Mouse (Mus musculus): Measurements from ENCODE around the gene Ubxn2a. TPM values are rescaled to one million over a fixed set of nuclear protein-coding genes. Genes with fewer than 3 reads are reported as not detected.
A peak's percentile ranks its signal among the peaks of the same experiment; 100 is the strongest.
"Not testable (repeated sequence)": the region's sequence is repeated elsewhere in the genome, so short reads cannot be mapped to it uniquely, and the experiment has no call there.

The Ubxn2a gene
- total RNA-seq (2021) = 10 to 100 TPM; 66.1 to 71.8 TPM

DNA sequence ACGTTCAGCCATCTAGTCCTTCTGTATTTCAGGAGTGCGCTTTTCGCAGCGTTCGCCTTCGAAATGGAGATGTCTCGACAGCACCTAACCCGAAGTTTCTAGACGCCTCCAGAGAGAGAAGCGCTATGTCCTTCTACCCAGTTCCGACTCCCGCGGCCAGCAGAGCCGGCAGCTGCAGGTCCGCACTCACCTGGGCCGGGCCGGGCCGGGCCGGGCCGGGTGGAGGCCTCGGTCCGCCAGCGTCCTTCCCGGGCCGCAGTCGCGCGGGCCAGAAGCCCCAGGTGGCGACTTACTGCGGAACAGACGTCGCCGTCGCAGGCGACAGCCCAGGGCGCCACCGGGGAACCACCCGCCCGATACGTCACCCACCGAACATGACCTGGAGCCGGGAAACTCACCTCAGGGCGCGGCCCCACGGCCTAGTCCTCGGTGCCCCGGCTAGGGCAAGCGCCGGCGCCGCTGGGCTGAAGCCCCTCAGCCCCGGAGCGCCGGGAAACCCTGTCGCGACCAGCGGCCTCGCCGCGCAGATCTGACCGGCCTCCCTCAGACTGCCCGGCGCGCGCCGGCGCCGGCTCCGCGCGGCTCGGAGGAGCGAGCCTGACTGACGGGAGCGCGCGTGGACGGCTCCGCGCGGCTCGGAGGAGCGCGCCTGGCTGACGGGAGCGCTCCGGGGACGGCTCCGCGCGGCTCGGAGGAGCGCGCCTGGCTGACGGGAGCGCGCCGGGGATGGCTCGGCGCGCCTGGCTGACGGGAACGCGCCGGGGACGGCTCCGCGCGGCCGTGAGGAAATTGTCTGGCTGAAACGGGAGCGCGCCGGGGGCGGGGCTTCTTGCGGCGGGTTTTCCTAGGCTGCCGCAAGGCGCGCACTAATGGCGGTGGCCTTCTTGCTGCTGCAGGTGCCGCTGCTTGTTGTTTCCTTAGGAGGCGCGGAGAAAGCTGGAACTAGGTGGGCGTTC lies at the start of gene Ubxn2a:
TSS of gene Ubxn2a (minus strand) at position 755 of the 956 bp plus-strand sequence.
- DNase-seq (ENCODE audit: low spot score) = peak; percentile 87
- intact Hi-C loops (cut with DNase I) = no loop called here

DNA sequence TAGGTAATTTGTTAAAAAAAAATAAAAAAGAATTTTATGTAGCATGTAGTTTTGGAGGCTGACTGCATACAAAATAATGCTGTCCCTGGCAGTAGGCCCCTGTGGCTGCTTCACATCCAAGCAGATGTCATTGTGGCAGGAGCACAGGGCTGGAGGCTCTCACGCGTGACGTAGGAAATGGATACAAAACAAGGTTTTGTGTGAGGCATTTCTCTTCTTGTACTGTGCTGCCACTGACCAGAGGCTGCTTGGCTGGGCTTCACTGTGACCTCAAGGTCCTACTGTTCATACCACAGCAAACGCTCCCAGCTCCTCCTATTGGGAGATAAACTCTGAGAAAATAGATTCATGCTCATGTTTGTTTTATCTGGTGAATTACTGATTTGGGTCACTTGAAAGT lies 45.7 kb upstream of the Ubxn2a start:
- intact Hi-C loops (cut with DNase I) = no loop called here
- no peak for DNase-seq (ENCODE audit: low spot score)

DNA sequence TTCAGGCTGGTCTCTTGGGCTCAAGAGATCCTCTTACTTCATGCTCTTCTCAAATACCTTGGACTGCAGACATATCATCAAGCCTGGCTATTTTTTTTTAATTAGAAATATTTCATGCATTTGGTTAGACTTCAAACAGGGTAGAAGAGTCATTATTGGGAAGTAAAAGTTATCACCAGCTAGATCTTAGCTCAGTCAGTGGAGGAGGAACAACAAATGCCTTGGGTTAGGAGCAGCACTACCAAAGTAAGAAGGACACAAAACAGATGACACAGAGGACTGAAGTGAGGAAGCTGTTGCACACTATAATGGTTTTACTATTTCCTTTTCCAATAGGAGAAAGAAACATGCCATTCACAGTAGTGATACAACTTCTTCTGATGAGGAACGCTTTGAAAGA lies 44.8 kb upstream of the Ubxn2a start:
- intact Hi-C loops (cut with DNase I) = no loop called here
- no peak for DNase-seq (ENCODE audit: low spot score)

DNA sequence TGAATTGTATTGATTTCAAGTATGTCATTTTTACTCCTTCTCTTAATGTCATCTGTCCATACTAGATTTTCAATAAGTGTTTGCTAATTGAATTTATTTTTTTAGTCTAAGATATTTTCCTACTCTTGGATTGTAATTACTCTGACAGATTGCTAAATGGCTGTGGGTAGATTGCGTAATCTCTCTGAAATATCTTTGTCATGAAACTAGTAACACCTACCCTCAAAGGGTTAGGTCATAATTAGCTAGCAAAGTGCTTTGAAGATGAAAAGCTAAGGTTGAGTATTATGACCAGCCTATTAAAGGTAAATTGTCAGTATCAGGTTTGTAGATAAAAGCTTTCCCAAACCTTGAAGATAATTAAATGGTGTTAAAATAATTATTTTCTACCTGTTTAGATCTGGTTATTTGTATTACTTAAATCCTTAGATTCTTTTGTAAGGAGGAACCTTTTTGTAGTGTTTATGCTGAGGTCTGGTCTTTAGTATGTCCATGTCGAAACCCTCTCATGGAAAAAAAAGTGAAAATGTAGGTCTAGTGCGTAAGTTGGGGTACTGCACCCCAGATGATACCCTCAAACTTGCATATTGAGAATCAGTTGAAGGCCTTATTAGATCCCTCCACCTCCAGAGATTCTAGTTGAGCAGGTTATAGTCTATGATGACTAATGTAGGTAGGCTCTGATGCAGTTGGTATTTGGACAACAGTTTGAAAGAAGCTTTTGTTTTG lies 23.5 kb upstream of the Ubxn2a start:
- intact Hi-C loops (cut with DNase I) = no loop called here
- DNase-seq (ENCODE audit: low spot score) = no peak

DNA sequence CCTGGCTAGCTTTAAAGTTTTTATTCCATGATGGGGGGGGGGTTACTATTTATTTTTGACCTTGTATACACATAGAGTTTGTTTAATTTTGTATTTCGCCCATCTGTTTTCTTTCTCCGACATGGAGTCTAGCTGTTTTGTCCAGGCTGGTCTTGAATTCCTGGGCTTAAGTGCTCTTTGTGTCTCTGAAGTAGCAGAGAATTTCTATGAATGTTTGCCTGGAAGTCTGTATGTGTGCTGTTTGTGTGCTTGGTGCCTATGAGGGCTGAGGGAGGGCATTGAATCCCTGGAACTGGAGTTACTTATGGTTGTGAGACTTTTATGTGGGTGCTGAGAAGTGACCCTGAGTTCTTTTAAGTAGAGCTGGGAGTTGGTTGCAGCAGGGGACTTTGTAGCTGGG lies 20.7 kb upstream of the Ubxn2a start:
- intact Hi-C loops (cut with DNase I) = no loop called here
- DNase-seq (ENCODE audit: low spot score) = no peak

DNA sequence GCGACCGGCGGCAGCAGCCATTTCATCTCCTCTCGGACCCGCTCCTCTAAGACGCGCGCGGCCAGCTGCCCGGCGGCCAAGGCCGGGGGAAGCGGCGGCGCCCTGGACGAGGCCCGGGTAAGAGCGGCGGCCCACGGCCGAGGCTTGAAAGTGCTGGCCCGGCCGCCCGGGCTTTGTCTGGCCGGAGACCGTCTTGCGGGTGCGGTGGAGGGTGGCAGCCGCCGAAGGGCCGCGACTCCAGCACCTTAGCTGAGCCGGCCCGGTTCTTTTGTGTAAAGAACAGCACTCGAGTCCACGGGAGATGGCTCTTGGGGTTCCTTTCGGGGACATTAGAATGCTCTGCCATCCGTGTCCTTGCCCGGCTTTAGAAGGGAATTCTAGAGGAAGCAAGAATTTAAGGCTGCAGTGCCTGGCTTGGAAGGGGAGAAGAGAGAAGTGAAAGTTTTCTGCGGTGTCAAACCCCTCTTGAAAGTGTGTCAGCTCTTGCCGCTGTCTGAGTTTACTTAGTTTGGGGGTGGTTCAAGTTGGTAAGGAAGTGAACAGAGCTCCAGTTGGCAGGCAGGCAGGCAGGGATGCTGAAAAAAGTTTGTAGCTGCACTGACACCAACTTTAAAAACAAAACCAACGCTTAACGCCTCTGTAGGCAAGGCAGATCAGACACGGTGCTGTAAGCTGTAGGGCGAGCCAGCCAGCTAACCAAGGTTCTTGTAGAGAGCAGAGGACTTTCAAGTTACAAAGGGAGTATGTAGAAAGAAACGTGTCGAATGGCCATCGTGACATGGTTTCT lies 10.5 kb upstream of the Ubxn2a start:
- intact Hi-C loops (cut with DNase I) = loop anchor here (5.0 to 10.0 kb wide), 7 partner anchors 41 to 1611 kb away; partner anchors contain the start of genes Fam228b, Fkbp1b, Gm3625 and Itsn2
- DNase-seq (ENCODE audit: low spot score) = peak; percentile 29

DNA sequence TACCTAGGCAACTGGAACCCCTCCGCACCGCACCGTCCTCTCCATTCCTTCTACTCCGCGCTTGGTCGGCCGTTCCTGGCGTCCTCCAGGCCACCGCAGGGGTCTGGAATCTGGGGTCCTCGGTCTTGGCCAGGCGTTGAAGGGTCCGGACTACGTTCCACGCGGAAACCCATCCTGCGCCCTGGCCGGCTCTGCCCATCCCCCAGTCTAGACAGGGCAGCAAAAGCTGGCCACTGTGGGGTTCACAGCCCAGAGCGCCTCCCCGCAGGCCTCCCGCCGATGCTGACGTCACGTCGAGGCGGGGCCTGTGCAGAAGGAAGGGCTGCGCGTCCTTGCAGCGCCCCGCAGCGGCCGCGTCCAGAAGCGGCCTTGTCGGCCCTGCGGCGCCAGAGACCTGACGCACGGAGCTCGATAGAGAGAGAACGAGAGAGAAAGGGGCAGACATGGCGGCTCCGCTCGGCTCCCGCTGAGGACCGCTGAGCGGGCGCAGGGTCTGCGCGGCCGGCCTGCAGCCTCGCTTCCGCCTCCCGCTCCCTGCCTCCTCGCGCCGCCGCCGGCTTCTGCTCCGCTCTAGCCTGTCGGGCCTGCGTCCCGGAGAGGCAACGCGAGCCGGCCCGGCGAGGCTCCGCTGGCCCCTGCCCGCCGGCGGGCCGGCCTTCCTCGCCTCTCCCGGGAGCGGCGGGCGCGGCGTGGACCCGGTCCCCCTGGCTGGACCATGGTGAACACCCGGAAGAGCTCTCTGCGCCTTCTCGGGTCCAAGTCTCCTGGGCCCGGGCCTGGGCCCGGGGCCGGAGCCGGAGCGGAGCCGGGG lies 9.7 kb upstream of the Ubxn2a start, which contains the start of gene Atad2b:
TSS of gene Atad2b (plus strand) at position 360 of the 811 bp plus-strand sequence.
- intact Hi-C loops (cut with DNase I) = loop anchor here (5.0 to 10.0 kb wide), 7 partner anchors 40 to 1610 kb away; partner anchors contain the start of genes Fam228b, Fkbp1b, Gm3625 and Itsn2
- DNase-seq (ENCODE audit: low spot score) = peak; percentile 96

DNA sequence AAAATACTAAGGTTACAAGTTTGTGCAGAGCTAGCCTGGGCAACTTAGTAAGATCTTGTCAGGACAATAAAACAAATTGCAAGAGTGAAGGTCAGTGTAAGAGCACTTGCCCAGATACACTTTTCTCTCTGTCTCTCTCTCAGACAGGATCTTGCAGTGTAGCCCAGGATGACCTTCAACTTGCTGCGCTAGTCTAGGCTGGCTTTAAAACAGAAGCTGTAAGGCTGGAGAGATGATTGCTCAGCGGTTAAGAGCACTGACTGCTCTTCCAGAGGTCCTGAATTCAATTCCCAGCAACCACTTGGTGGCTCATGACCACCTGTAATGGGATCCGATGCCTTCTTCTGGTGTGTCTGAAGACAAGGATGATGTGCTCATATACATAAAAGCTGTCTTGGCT lies 7.4 kb upstream of the Ubxn2a start:
- intact Hi-C loops (cut with DNase I) = loop anchor here (5.0 to 10.0 kb wide), 7 partner anchors 38 to 1608 kb away; partner anchors contain the start of genes Fam228b, Fkbp1b, Gm3625 and Itsn2

DNA sequence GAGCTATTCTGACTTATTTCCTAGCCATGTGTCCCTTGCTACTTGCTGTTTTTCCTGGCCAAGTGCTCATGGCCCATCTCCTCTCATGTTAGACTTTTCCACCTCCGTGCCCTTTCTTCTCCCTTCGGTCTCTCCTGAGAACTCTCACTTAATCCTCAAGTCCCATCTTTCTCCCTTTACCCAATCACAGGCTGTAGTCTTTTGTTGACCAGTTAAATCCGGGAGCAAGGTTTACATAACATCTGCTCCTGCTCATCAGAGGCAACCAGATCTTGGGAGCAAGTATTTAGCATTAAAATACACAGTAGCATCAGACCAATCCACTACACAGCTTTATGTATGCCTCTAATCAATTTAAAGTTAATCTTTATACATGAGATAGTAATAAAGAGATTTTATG lies 6.9 kb upstream of the Ubxn2a start:
- DNase-seq (ENCODE audit: low spot score) = no peak
- intact Hi-C loops (cut with DNase I) = loop anchor here (10.0 kb wide), 1 partner anchor 320 kb away; the partner anchor contains the start of genes Gm3625 and Itsn2

More for the DNA sequence above, 7.4 kb upstream of the Ubxn2a start:
- no peak for DNase-seq (ENCODE audit: low spot score)

DNA sequence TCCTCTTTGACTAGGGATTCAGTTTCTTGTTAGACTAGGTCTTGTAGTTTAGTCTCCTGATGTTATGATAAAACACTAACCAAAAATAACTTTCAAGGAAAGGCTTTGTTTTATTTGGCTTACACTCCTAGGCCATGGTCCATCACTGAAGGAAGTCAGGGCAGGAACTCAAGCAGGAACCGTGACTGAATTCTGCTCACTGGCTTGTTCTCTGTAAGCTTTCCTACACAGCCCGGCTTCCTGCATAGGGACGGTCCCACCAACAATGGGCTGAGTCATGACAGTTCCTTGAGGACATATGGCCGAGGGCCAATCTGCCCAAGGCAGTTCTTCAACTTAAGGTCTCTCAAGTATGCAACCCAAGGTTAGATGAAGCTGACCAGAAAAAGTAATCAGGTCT lies 4.2 kb upstream of the Ubxn2a start:
- intact Hi-C loops (cut with DNase I) = loop anchor here (10.0 kb wide), 1 partner anchor 317 kb away; the partner anchor contains the start of genes Gm3625 and Itsn2
- peak; percentile 34 for DNase-seq (ENCODE audit: low spot score)

DNA sequence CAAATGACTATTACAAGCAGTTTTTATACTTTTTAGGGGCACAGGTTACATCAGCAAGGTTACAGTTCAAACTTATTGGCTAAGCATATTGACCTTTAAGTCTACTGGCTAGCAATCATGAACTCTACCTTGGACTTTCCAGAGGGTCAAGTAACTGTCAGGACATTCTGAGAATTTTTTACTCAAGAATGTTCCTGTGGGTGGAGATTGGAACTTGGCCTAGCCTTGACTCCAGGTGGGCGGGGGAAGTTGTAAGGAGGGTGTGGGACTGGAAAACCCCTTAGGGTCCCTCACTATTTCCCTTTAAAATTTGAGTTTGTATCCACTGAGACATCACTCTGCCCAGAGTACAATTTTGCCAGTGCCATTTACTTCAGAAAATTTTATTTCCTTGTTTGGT lies 3.0 kb upstream of the Ubxn2a start:
- intact Hi-C loops (cut with DNase I) = loop anchor here (10.0 kb wide), 1 partner anchor 316 kb away; the partner anchor contains the start of genes Gm3625 and Itsn2

DNA sequence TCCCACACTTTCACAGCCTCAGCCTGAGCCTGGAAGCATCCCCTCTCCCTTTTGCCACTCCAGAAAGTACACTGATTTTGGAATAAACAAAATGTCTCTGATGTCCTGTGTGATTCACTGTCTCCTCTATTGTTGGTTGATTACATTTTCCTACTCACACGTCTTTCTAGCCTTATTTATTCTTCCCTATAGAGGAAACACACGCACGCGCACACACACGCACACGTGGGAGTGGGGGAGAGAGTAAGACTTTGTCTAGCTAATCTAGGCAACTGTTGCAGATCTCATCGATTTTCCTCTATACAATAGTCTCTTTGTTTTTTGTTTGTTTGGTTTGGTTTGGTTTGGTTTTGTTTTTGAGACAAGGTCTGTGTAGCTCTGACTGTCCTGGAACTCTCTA lies 886 bp upstream of the Ubxn2a start:
- DNase-seq (ENCODE audit: low spot score) = no peak
- intact Hi-C loops (cut with DNase I) = no loop called here

More for the DNA sequence above, 3.0 kb upstream of the Ubxn2a start:
- DNase-seq (ENCODE audit: low spot score) = not testable (repeated sequence)

DNA sequence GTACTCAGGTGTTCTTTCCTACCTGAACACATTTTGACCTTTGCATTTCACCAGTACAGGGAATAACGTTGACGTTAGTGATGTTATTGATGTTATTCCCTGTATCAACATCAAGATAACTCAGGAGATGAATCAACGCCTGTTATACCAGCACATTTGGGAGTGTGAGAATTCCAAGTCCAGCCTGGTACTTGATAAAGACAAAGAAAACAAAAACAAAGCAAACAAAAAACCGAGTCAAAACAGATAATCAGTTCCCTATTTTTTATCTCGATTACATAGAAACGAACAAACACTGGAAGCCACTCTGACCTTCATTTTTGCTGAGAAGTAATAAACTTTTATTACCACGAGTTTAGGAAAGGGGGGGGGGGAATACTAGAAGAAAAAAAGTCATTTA lies 1.0 kb downstream of the Ubxn2a start:
- DNase-seq (ENCODE audit: low spot score) = no peak
- intact Hi-C loops (cut with DNase I) = no loop called here

DNA sequence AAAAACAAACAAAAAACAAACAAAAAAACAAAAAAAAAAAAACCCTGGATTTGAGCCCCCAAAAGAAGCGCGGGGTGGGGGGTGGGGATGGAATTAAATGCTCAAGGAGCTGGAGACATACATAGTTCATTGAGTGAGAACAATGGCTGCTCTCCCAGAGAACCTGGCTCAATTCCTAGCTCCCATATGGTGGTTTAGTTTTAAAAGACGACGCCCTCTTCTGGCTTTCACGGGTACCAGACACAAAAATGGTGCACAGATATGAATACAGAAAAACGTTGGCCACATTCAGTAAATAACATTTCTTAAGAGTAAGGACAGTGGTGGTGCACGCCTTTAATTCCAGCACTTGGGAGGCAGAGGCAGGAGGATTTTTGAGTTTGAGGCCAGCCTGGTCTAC lies 1.6 kb downstream of the Ubxn2a start:
- intact Hi-C loops (cut with DNase I) = no loop called here
- DNase-seq (ENCODE audit: low spot score) = no peak

DNA sequence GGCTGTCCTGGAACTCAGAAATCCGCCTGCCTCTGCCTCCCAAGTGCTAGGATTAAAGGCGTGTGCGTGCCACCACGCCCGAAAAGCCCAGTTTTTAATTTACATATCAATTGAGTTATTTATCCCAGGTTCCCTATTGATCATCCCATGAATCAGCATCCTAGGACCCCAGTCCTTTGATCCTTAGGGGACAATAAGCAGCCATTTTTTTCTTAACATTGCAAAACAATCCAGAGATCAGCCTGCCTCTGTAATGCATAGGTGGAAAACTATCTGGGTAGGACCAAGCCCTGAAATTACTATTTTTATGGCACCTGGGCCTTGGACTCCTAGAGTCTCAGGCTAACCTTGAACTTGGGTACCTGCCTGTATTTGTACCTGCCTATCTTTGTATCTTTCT lies 9.5 kb downstream of the Ubxn2a start:
- no peak for DNase-seq (ENCODE audit: low spot score)
- intact Hi-C loops (cut with DNase I) = no loop called here

DNA sequence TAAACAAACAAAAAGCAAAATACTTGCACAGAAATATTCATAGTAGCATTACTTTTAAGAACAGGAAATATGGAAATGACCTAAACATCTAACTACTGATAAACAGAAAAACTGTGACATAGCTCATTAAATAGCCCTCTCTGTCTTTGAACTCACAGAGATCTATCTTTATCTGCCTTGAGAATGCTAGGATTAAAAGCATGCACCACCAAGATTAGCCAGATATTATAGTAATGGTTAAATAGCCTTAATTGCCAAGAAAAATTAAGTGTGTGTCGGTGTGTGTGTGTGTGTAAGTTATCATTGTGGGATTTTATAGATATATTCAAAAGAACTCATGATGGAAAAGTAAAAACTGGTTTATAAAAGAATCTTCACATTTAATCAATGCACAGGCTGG lies 17.6 kb downstream of the Ubxn2a start:
- DNase-seq (ENCODE audit: low spot score) = no peak
- intact Hi-C loops (cut with DNase I) = no loop called here

DNA sequence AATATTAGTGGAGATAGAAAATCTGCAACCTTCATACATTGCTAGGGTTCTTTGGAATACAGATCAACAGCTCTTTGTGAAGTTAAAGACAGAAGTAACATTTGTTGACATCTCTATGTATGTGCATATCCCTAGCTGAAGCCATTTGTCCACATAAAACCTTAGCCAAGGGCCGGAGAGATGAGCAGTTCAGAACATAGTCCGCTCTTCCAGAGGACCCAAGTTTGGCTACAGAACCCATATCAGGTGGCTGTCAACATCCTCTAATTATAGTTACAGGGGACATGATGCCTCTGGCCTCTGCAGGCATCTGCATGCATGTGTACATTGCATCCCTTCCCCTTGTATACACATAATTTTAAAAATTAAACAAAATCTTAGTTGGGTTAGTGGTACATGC lies 18.3 kb downstream of the Ubxn2a start:
- DNase-seq (ENCODE audit: low spot score) = no peak
- intact Hi-C loops (cut with DNase I) = no loop called here

DNA sequence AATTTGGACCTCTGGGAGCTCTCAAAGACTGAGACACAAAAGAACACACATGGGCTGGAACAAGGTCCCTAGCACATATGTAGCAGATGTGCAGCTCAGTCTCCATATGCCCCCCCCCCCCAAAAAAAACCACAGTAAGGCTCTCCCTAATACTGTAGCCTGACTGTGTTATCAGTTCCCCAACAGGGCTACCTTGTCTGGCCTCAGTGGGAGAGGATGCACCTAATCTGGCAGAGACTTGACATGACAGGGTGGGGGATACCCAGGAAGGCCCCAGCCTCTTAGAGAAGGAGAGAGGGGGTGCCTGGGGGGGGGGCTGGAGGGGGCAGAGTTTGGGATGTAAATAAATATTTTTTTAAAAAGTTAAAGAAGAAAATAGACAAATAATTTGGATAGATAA lies 18.8 kb downstream of the Ubxn2a start:
- intact Hi-C loops (cut with DNase I) = no loop called here
- DNase-seq (ENCODE audit: low spot score) = no peak

DNA sequence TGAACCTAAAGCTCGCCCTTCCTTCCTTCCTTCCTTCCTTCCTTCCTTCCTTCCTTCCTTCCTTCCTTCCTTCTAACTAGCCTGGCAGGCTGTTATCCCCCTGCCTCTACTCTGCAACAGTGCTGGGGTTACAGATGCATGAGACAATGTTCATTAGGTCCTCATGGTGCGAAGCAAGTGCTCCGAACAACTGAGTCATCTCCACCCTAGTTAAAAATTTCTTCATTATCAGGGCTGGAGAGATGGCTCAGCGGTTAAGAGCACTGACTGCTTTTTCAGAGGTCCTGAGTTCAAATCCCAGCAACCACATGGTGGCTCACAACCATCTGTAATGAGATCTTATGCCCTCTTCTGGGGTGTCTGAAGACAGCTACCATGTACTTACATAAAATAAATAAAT lies 20.9 kb downstream of the Ubxn2a start:
- intact Hi-C loops (cut with DNase I); DNase-seq (ENCODE audit: low spot score): not testable (repeated sequence)
